Mouse (Mus musculus): ENCODE results near the gene Slc32a1. TPM values are rescaled to one million over a fixed set of nuclear protein-coding genes. Genes with fewer than 3 reads are reported as not detected.

Gene Slc32a1
- polyA plus RNA-seq, 1 experiment from 2014 or later: not detected

- no peak for TF ChIP-seq CTCF (IDR thresholded peaks at IDR 0.05)
- Histone ChIP-seq H3K9me3 (ENCODE audit: low read length) (no peaks in the 10 kb centered on the region), H3K9ac (replicated peaks; ENCODE audit: low read depth) (no peak overlapping the region), H3K4me3 (ENCODE audit: low read depth, low read length) (no peak overlapping the region), H3K27ac (ENCODE audit: low read length) (no peak overlapping the region), H3K27me3 (replicated peaks; ENCODE audit: insufficient read depth, low read length) (no peaks in the 10 kb centered on the region), H3K4me2 (replicated peaks; ENCODE audit: low read depth, low read length) (no peak overlapping the region), H3K36me3 (ENCODE audit: insufficient read depth, low read length) (no peaks in the 10 kb centered on the region), H3K4me1 (ENCODE audit: insufficient read depth, low read depth, low read length) (no peaks in the 10 kb centered on the region)
- 12% methylated on average over 12 of the region's 12 CpGs for WGBS
- DNase-seq (ENCODE audit: low spot score): peak; percentile 64
- ATAC-seq: no peak
Observed at GRCm38 (mm10) chr2:158584621-158585358, 25.8 kb upstream of the Slc32a1 start.

GRCm38 (mm10) chr2:158588524-158589271 is 21.9 kb upstream of the Slc32a1 start:
- H3K36me3 ChIP-seq (ENCODE audit: insufficient read depth, low read length): no peaks in the 10 kb centered on the region
- H3K4me3 ChIP-seq (ENCODE audit: low read depth, low read length): no peak overlapping the region
- H3K4me1 ChIP-seq (ENCODE audit: insufficient read depth, low read depth, low read length): no peaks in the 10 kb centered on the region
- 41% methylated on average over 8 of the region's 8 CpGs for WGBS
- H3K27me3 ChIP-seq (replicated peaks; ENCODE audit: insufficient read depth, low read length): no peaks in the 10 kb centered on the region
- no peak overlapping the region for H3K9ac ChIP-seq (replicated peaks; ENCODE audit: low read depth)
- TF ChIP-seq CTCF (IDR thresholded peaks at IDR 0.05): no peak
- TF ChIP-seq EP300 (IDR thresholded peaks at IDR 0.05): no peak
- no peak overlapping the region for H3K4me2 ChIP-seq (replicated peaks; ENCODE audit: low read depth, low read length)
- ATAC-seq (no peak), DNase-seq (ENCODE audit: low spot score) (no peak)
- no peak overlapping the region for H3K27ac ChIP-seq (ENCODE audit: low read length)
- H3K9me3 ChIP-seq (ENCODE audit: low read length): no peaks in the 10 kb centered on the region

GRCm38 (mm10) chr2:158590495-158590894 is 20.1 kb upstream of the Slc32a1 start:
- DNase-seq (ENCODE audit: low spot score) (no peak), ATAC-seq (no peak)
- Histone ChIP-seq H3K36me3 (ENCODE audit: insufficient read depth, low read length) (no peaks in the 10 kb centered on the region), H3K4me3 (ENCODE audit: low read depth, low read length) (no peak overlapping the region), H3K9ac (replicated peaks; ENCODE audit: low read depth) (no peak overlapping the region), H3K27ac (ENCODE audit: low read length) (no peak overlapping the region), H3K27me3 (replicated peaks; ENCODE audit: insufficient read depth, low read length) (no peaks in the 10 kb centered on the region), H3K4me2 (replicated peaks; ENCODE audit: low read depth, low read length) (no peak overlapping the region), H3K4me1 (ENCODE audit: insufficient read depth, low read depth, low read length) (no peaks in the 10 kb centered on the region), H3K9me3 (ENCODE audit: low read length) (no peaks in the 10 kb centered on the region)
- TF ChIP-seq EP300 (IDR thresholded peaks at IDR 0.05) (no peak), CTCF (IDR thresholded peaks at IDR 0.05) (no peak)
- WGBS: 43% methylated on average over 3 of the region's 3 CpGs

- ATAC-seq (no peak), DNase-seq (ENCODE audit: low spot score) (no peak)
- 49% methylated on average over 5 of the region's 5 CpGs for WGBS
- Histone ChIP-seq H3K9ac (replicated peaks; ENCODE audit: low read depth) (no peak overlapping the region), H3K9me3 (ENCODE audit: low read length) (no peaks in the 10 kb centered on the region), H3K36me3 (ENCODE audit: insufficient read depth, low read length) (no peaks in the 10 kb centered on the region), H3K4me3 (ENCODE audit: low read depth, low read length) (no peak overlapping the region), H3K4me2 (replicated peaks; ENCODE audit: low read depth, low read length) (no peak overlapping the region), H3K27ac (ENCODE audit: low read length) (no peak overlapping the region), H3K4me1 (ENCODE audit: insufficient read depth, low read depth, low read length) (no peaks in the 10 kb centered on the region), H3K27me3 (replicated peaks; ENCODE audit: insufficient read depth, low read length) (no peaks in the 10 kb centered on the region)
- TF ChIP-seq EP300 (IDR thresholded peaks at IDR 0.05): no peak
Observed at GRCm38 (mm10) chr2:158591286-158591685, 19.3 kb upstream of the Slc32a1 start.

GRCm38 (mm10) chr2:158593371-158593770 is 17.2 kb upstream of the Slc32a1 start:
- Histone ChIP-seq H3K27ac (ENCODE audit: low read length) (no peak overlapping the region), H3K4me3 (ENCODE audit: low read depth, low read length) (no peak overlapping the region), H3K4me1 (ENCODE audit: insufficient read depth, low read depth, low read length) (no peaks in the 10 kb centered on the region), H3K4me2 (replicated peaks; ENCODE audit: low read depth, low read length) (no peak overlapping the region), H3K36me3 (ENCODE audit: insufficient read depth, low read length) (no peaks in the 10 kb centered on the region), H3K9ac (replicated peaks; ENCODE audit: low read depth) (no peak overlapping the region), H3K9me3 (ENCODE audit: low read length) (no peaks in the 10 kb centered on the region), H3K27me3 (replicated peaks; ENCODE audit: insufficient read depth, low read length) (no peaks in the 10 kb centered on the region)
- WGBS: 69% methylated on average over 4 of the region's 4 CpGs
- ATAC-seq: no peak
- no peak for DNase-seq (ENCODE audit: low spot score)
- TF ChIP-seq EP300 (IDR thresholded peaks at IDR 0.05) (no peak), CTCF (IDR thresholded peaks at IDR 0.05) (no peak)

- H3K27ac ChIP-seq (ENCODE audit: low read length): no peak overlapping the region
- no peak overlapping the region for H3K4me2 ChIP-seq (replicated peaks; ENCODE audit: low read depth, low read length)
- H3K4me3 ChIP-seq (ENCODE audit: low read depth, low read length): no peak overlapping the region
- no peak for TF ChIP-seq EP300 (IDR thresholded peaks at IDR 0.05)
- TF ChIP-seq CTCF (IDR thresholded peaks at IDR 0.05): no peak
- no peaks in the 10 kb centered on the region for H3K27me3 ChIP-seq (replicated peaks; ENCODE audit: insufficient read depth, low read length)
- ATAC-seq (no peak), DNase-seq (ENCODE audit: low spot score) (peak; percentile 8)
- no peak overlapping the region for H3K9ac ChIP-seq (replicated peaks; ENCODE audit: low read depth)
- H3K4me1 ChIP-seq (ENCODE audit: insufficient read depth, low read depth, low read length): no peaks in the 10 kb centered on the region
- 1% methylated on average over 12 of the region's 12 CpGs for WGBS
- no peaks in the 10 kb centered on the region for H3K9me3 ChIP-seq (ENCODE audit: low read length)
- no peaks in the 10 kb centered on the region for H3K36me3 ChIP-seq (ENCODE audit: insufficient read depth, low read length)
Observed at GRCm38 (mm10) chr2:158595103-158595502, 15.5 kb upstream of the Slc32a1 start.

All from lung, postnatal 0 days (tissue).